Mouse (Mus musculus) brain, embryonic 14.5 days (tissue): ENCODE measurements at regions not wholly inside any gene's neighbourhood (a gene's known extent, or its start where the extent isn't known, plus 50 kb on each side); places are given as distances from the start of the nearest gene placed in this dataset.

ENCODE experiments used
- CTCF ChIP-seq: fragments of 200-500 bp; IDR thresholded peaks from 2 replicates; pipeline ENCODE4 v1.5.1; 2012; ENCODE audit warnings: inconsistent platforms, mild to moderate bottlenecking, moderate library complexity, borderline replicate concordance; ENCODE audit not compliant: insufficient read depth, insufficient read length; ENCODE audit errors: extremely low read depth
- POLR2A ChIP-seq: fragments of 200-500 bp; IDR thresholded peaks from 2 replicates; pipeline ENCODE4 v1.6.1; 2012; ENCODE audit warnings: mild to moderate bottlenecking, inconsistent platforms, borderline replicate concordance; ENCODE audit not compliant: poor library complexity, insufficient read depth, insufficient read length, severe bottlenecking; ENCODE audit errors: extremely low read depth

DNA sequence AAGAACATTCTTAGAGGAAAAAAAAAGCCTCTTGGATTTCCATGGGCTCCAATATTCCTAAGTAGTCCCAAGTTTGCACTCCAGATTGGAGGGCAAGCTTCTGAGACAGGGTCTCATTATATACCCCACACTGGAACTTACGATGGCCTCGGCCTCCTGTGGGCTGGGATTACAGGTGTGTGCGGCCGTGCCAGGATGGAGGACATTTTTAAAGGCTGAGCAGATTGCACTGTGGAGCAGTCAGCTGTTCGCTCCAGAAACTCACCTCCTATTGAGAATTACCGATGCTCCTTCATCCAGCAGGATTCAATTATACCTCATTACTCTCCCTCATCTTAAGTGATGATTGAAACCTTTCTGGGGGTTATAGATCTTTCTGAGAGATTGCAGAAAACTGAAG, 53.3 kb upstream of the Zc3h12a start:
- TF ChIP-seq CTCF (no peak), POLR2A (no peak)
